Mouse (Mus musculus) ES-Bruce4 (cell line): ENCODE results near the gene Tmem108. TPM values are rescaled to one million over a fixed set of nuclear protein-coding genes. Genes with fewer than 3 reads are reported as not detected.

Experiments
- H3K27ac ChIP-seq: 2 replicates; pipeline ENCODE4 v1.5.1; 2012; ENCODE audit warnings: low read length, inconsistent platforms; ENCODE audit not compliant: insufficient read depth
- H3K27me3 ChIP-seq: 2 replicates; pipeline ENCODE4 v1.6.1; 2012; ENCODE audit warnings: mild to moderate bottlenecking, low read length, inconsistent platforms; ENCODE audit not compliant: control insufficient read depth, poor library complexity, insufficient read depth, severe bottlenecking
- H3K36me3 ChIP-seq: 2 replicates; pipeline ENCODE4 v1.6.1; 2012; ENCODE audit warnings: inconsistent platforms, mild to moderate bottlenecking, low read length, moderate library complexity; ENCODE audit not compliant: control insufficient read depth, poor library complexity, insufficient read depth, severe bottlenecking
- H3K4me1 ChIP-seq: one replicate; pipeline ENCODE4 v1.8.1; 2011; ENCODE audit warnings: low read length; ENCODE audit not compliant: control insufficient read depth, insufficient read depth
- H3K4me3 ChIP-seq: 2 replicates; pipeline ENCODE4 v1.5.1; 2011; ENCODE audit warnings: low read depth, mild to moderate bottlenecking, low read length
- H3K9ac ChIP-seq: 2 replicates; pipeline ENCODE4 v1.6.1; 2012; ENCODE audit warnings: low read depth, mild to moderate bottlenecking, inconsistent platforms; ENCODE audit not compliant: poor library complexity, severe bottlenecking
- H3K9me3 ChIP-seq: replicated peaks from 2 replicates; pipeline ENCODE4 v1.6.1; 2012; ENCODE audit warnings: mild to moderate bottlenecking, low read length, inconsistent platforms; ENCODE audit not compliant: control insufficient read depth, poor library complexity, insufficient read depth, severe bottlenecking
- CTCF ChIP-seq: IDR thresholded peaks from one replicate; pipeline ENCODE4 v1.8.1; 2011; ENCODE audit warnings: low read depth, low read length
- EP300 ChIP-seq: IDR thresholded peaks from 2 replicates; pipeline ENCODE4 v1.6.1; 2011; ENCODE audit warnings: low read depth, low read length; ENCODE audit not compliant: insufficient read depth
- POLR2A ChIP-seq: IDR thresholded peaks from one replicate; pipeline ENCODE4 v1.8.1; 2011; ENCODE audit warnings: low read length; ENCODE audit not compliant: insufficient read depth
- polyA plus RNA-seq: library from polyadenylated mRNA; stranded (reverse); fragments of >200 nt; gene quantifications from 2 replicates; pipeline ENCODE4 v1.2.4, GENCODE M21; 2011; ENCODE audit warnings: low read depth; ENCODE audit not compliant: missing spikeins, insufficient read depth, insufficient read length

The Tmem108 gene
- polyA plus RNA-seq, 1 experiment: 2.1 TPM

GRCm38 (mm10) chr9:103623560-103624316 lies 137.9 kb downstream of the Tmem108 start:
- Histone ChIP-seq H3K27me3 (no peaks in the 10 kb centered on the region), H3K4me3 (no peak overlapping the region), H3K36me3 (no peaks in the 10 kb centered on the region)

GRCm38 (mm10) chr9:103622988-103623387 lies 138.6 kb downstream of the Tmem108 start:
- H3K9ac ChIP-seq: no peak overlapping the region
- no peak for TF ChIP-seq POLR2A
- TF ChIP-seq EP300: no peak
- TF ChIP-seq CTCF: no peak
- H3K27me3 ChIP-seq: no peaks in the 10 kb centered on the region
- H3K36me3 ChIP-seq: no peaks in the 10 kb centered on the region
- H3K27ac ChIP-seq: no peak overlapping the region
- H3K9me3 ChIP-seq: no peaks in the 10 kb centered on the region
- H3K4me1 ChIP-seq: no peaks in the 10 kb centered on the region
- no peak overlapping the region for H3K4me3 ChIP-seq

More at GRCm38 (mm10) chr9:103623560-103624316, 137.9 kb downstream of the Tmem108 start:
- no peaks in the 10 kb centered on the region for H3K4me1 ChIP-seq
- no peaks in the 10 kb centered on the region for H3K9me3 ChIP-seq
- TF ChIP-seq EP300: no peak
- no peak for TF ChIP-seq POLR2A
- no peak overlapping the region for H3K27ac ChIP-seq
- no peak overlapping the region for H3K9ac ChIP-seq

GRCm38 (mm10) chr9:103621870-103622269 lies 139.8 kb downstream of the Tmem108 start:
- no peaks in the 10 kb centered on the region for H3K9me3 ChIP-seq
- no peaks in the 10 kb centered on the region for H3K36me3 ChIP-seq
- no peak overlapping the region for H3K4me3 ChIP-seq
- no peaks in the 10 kb centered on the region for H3K27me3 ChIP-seq
- no peak overlapping the region for H3K27ac ChIP-seq
- H3K9ac ChIP-seq: no peak overlapping the region
- no peaks in the 10 kb centered on the region for H3K4me1 ChIP-seq
- TF ChIP-seq EP300 (no peak), CTCF (no peak), POLR2A (no peak)

GRCm38 (mm10) chr9:103620517-103621212 lies 141.0 kb downstream of the Tmem108 start:
- H3K36me3 ChIP-seq: no peaks in the 10 kb centered on the region
- H3K4me1 ChIP-seq: no peaks in the 10 kb centered on the region
- no peak overlapping the region for H3K27ac ChIP-seq
- H3K4me3 ChIP-seq: no peak overlapping the region
- no peaks in the 10 kb centered on the region for H3K9me3 ChIP-seq
- no peak for TF ChIP-seq POLR2A
- TF ChIP-seq CTCF: no peak
- no peaks in the 10 kb centered on the region for H3K27me3 ChIP-seq
- no peak overlapping the region for H3K9ac ChIP-seq

- no peak for TF ChIP-seq CTCF
- H3K9me3 ChIP-seq: no peaks in the 10 kb centered on the region
- H3K27ac ChIP-seq: no peak overlapping the region
- no peaks in the 10 kb centered on the region for H3K36me3 ChIP-seq
- H3K4me3 ChIP-seq: no peak overlapping the region
- H3K27me3 ChIP-seq: no peaks in the 10 kb centered on the region
- no peaks in the 10 kb centered on the region for H3K4me1 ChIP-seq
- no peak overlapping the region for H3K9ac ChIP-seq
Measured at GRCm38 (mm10) chr9:103614260-103614659, 147.4 kb downstream of the Tmem108 start.
